In the genomic region with DNA sequence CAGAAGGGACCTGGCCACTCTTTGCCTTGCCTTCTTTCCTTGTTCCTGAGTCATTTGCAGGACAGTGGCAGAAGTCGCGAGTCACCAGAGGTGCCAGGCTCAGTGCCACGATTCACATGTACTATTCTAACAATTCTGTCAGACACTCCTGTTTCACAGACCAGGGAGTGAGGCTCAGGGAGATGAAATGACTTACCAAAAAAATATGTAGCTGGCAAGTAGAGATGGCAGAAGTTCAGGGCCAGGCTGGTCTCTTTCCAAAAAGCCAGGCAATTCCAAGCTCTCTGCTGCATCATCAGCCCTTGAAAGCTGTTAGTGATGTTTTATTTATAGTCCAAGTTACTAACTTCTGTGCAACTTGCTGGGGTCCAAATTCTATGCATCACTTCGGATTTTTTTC, we compare ENCODE assay signal across 10 mouse cellular contexts.
A peak's percentile ranks its signal among the peaks of the same experiment; 100 is the strongest.
DNase-seq lines count a peak whose midpoint lies in the region; ATAC-seq lines count a peak whose summit lies in the region.
"Had no signal": no experiment of that assay in that cellular context is flagged by ENCODE, and none has a peak within 500 bp of the region (broad histone marks: within the 10 kb centered on the region; RNA-seq: fewer than 3 reads in every experiment).

No protein-coding gene starts in this region.

- DNase-seq in heart, adult 11 months = peak; percentile 95
- DNase-seq in adipocyte (ENCODE audit: low spot score) = peak; percentile 70
- peak; percentile 8 to 47 for DNase-seq in gastrocnemius, adult 8-10 months (ENCODE audit: low spot score in 2 of 2)
- DNase-seq in layer of hippocampus, postnatal 36 days = peak; percentile 41 to 47
- DNase-seq in right cerebral cortex, adult 2 months (ENCODE audit: low spot score in 2 of 2) = peak; percentile 37 to 40
- no peak for DNase-seq in thymus, postnatal 25 days
- DNase-seq in kidney, postnatal 10 days = no peak

- no peak overlapping the region for H3K4me2 ChIP-seq in heart, embryonic 11.5 days
- H3K4me2 ChIP-seq: midbrain, embryonic 12.5 days had no signal

- no peak overlapping the region for H3K4me3 ChIP-seq in heart, embryonic 11.5 days (ENCODE audit: low read depth, low read length)
- H3K4me3 ChIP-seq: erythroblast, embryonic 14.5 days; midbrain, embryonic 12.5 days had no signal

- no peak overlapping the region for H3K27ac ChIP-seq in heart, embryonic 11.5 days (ENCODE audit: low read depth, low read length)
- H3K27ac ChIP-seq: midbrain, embryonic 12.5 days had no signal

- ATAC-seq in heart, embryonic 11.5 days (replicated peaks; ENCODE audit: insufficient number of reproducible peaks, low FRiP score, low TSS enrichment) = no peak

- H3K9me3 ChIP-seq in heart, embryonic 11.5 days (replicated peaks; ENCODE audit: control insufficient read depth, low read length) = no peaks in the 10 kb centered on the region
- H3K9me3 ChIP-seq: midbrain, embryonic 12.5 days had no signal

- no peaks in the 10 kb centered on the region for H3K4me1 ChIP-seq in heart, embryonic 11.5 days (ENCODE audit: control insufficient read depth, insufficient read depth, low read length)
- H3K4me1 ChIP-seq: midbrain, embryonic 12.5 days had no signal

- no peaks in the 10 kb centered on the region for H3K36me3 ChIP-seq in heart, embryonic 11.5 days (ENCODE audit: control insufficient read depth, insufficient read depth, low read length)
- H3K36me3 ChIP-seq: midbrain, embryonic 12.5 days had no signal

- 73% methylated on average over 4 of the region's 4 CpGs for WGBS in heart, embryonic 11.5 days (ENCODE audit: insufficient replicate concordance)

- no peak overlapping the region for H3K9ac ChIP-seq in heart, embryonic 11.5 days (ENCODE audit: low read depth, low read length)
- H3K9ac ChIP-seq: midbrain, embryonic 12.5 days had no signal

- H3K27me3 ChIP-seq in heart, embryonic 11.5 days (ENCODE audit: control insufficient read depth, insufficient read depth, low read length) = no peaks in the 10 kb centered on the region
- H3K27me3 ChIP-seq: midbrain, embryonic 12.5 days had no signal

Comparison
In these comparisons a context has a peak if more than half of its experiments do, and no peak if none do; other contexts are left out.
1. DNase-seq: peak in heart, adult 11 months (single experiment), adipocyte (single experiment), gastrocnemius, adult 8-10 months (2 of 2), layer of hippocampus, postnatal 36 days (2 of 2) and right cerebral cortex, adult 2 months (2 of 2); none in thymus, postnatal 25 days (single experiment) and kidney, postnatal 10 days (single experiment).